Mouse (Mus musculus): ENCODE measurements around the gene Tlk2. TPM values are rescaled to one million over a fixed set of nuclear protein-coding genes. Genes with fewer than 3 reads are reported as not detected.

Tlk2 gene
- polyA plus RNA-seq, 1 experiment from 2014 or later, result 30.4 TPM

GRCm38 (mm10) chr11:105264506-105264905 lies 85.9 kb downstream of the Tlk2 start:
- H3K27ac ChIP-seq, result no peak overlapping the region
- H3K9me3 ChIP-seq, result no peaks in the 10 kb centered on the region
- H3K27me3 ChIP-seq, result no peaks in the 10 kb centered on the region
- peaks cover 39% of the 10 kb centered on the region for H3K36me3 ChIP-seq
- no peak for ATAC-seq (ENCODE audit: insufficient number of reproducible peaks, insufficient read depth, low FRiP score, low TSS enrichment)
- no peak overlapping the region for H3K4me2 ChIP-seq (replicated peaks)
- no peak overlapping the region for H3K4me3 ChIP-seq
- no peaks in the 10 kb centered on the region for H3K4me1 ChIP-seq
- H3K9ac ChIP-seq, result no peak overlapping the region

GRCm38 (mm10) chr11:105264988-105265387 lies 86.4 kb downstream of the Tlk2 start:
- no peak overlapping the region for H3K9ac ChIP-seq
- no peak overlapping the region for H3K27ac ChIP-seq
- no peaks in the 10 kb centered on the region for H3K4me1 ChIP-seq
- H3K36me3 ChIP-seq, result peaks cover 39% of the 10 kb centered on the region
- no peak overlapping the region for H3K4me2 ChIP-seq (replicated peaks)
- no peaks in the 10 kb centered on the region for H3K9me3 ChIP-seq
- no peak for ATAC-seq (ENCODE audit: insufficient number of reproducible peaks, insufficient read depth, low FRiP score, low TSS enrichment)
- 86% methylated on average over 3 of the region's 3 CpGs for WGBS
- no peaks in the 10 kb centered on the region for H3K27me3 ChIP-seq
- H3K4me3 ChIP-seq, result no peak overlapping the region

GRCm38 (mm10) chr11:105270155-105270554 lies 91.5 kb downstream of the Tlk2 start:
- WGBS, result 8% methylated on average over 2 of the region's 2 CpGs
- H3K27ac ChIP-seq, result no peak overlapping the region
- H3K36me3 ChIP-seq, result peaks cover 38% of the 10 kb centered on the region
- no peaks in the 10 kb centered on the region for H3K4me1 ChIP-seq
- H3K4me3 ChIP-seq, result no peak overlapping the region
- no peaks in the 10 kb centered on the region for H3K27me3 ChIP-seq
- no peak overlapping the region for H3K9ac ChIP-seq
- no peak for ATAC-seq (ENCODE audit: insufficient number of reproducible peaks, insufficient read depth, low FRiP score, low TSS enrichment)
- H3K9me3 ChIP-seq, result no peaks in the 10 kb centered on the region
- no peak overlapping the region for H3K4me2 ChIP-seq (replicated peaks)

GRCm38 (mm10) chr11:105280456-105280855 lies 101.8 kb downstream of the Tlk2 start:
- Histone ChIP-seq H3K27ac (no peak overlapping the region), H3K4me2 (replicated peaks) (no peak overlapping the region), H3K9me3 (no peaks in the 10 kb centered on the region), H3K27me3 (no peaks in the 10 kb centered on the region), H3K9ac (no peak overlapping the region), H3K4me1 (peaks cover 29% of the 10 kb centered on the region), H3K36me3 (peaks cover 46% of the 10 kb centered on the region), H3K4me3 (no peak overlapping the region)
- 38% methylated on average over 6 of the region's 6 CpGs for WGBS
- ATAC-seq (ENCODE audit: insufficient number of reproducible peaks, insufficient read depth, low FRiP score, low TSS enrichment), result no peak

- Histone ChIP-seq H3K4me3 (no peak overlapping the region), H3K4me1 (peaks cover 34% of the 10 kb centered on the region), H3K9me3 (no peaks in the 10 kb centered on the region), H3K4me2 (replicated peaks) (no peak overlapping the region), H3K9ac (no peak overlapping the region), H3K36me3 (peaks cover 44% of the 10 kb centered on the region), H3K27ac (peak overlapping the region; percentile 64), H3K27me3 (no peaks in the 10 kb centered on the region)
- WGBS, result 76% methylated on average over 7 of the region's 7 CpGs
- ATAC-seq (ENCODE audit: insufficient number of reproducible peaks, insufficient read depth, low FRiP score, low TSS enrichment), result no peak
Observed at GRCm38 (mm10) chr11:105281291-105281690, 102.7 kb downstream of the Tlk2 start.

GRCm38 (mm10) chr11:105281763-105282459 lies 103.3 kb downstream of the Tlk2 start:
- H3K27ac ChIP-seq, result peak overlapping the region; percentile 64
- H3K4me3 ChIP-seq, result no peak overlapping the region
- H3K4me2 ChIP-seq (replicated peaks), result no peak overlapping the region
- 52% methylated on average over 12 of the region's 12 CpGs for WGBS
- no peak for ATAC-seq (ENCODE audit: insufficient number of reproducible peaks, insufficient read depth, low FRiP score, low TSS enrichment)
- peaks cover 38% of the 10 kb centered on the region for H3K36me3 ChIP-seq
- no peak overlapping the region for H3K9ac ChIP-seq
- no peaks in the 10 kb centered on the region for H3K27me3 ChIP-seq
- no peaks in the 10 kb centered on the region for H3K9me3 ChIP-seq
- H3K4me1 ChIP-seq, result peaks cover 34% of the 10 kb centered on the region

- peaks cover 34% of the 10 kb centered on the region for H3K4me1 ChIP-seq
- peak; percentile 79; the same call in 1 of the 2 replicates for ATAC-seq (ENCODE audit: insufficient number of reproducible peaks, insufficient read depth, low FRiP score, low TSS enrichment)
Observed at GRCm38 (mm10) chr11:105282460-105282859, 103.9 kb downstream of the Tlk2 start.

GRCm38 (mm10) chr11:105283016-105283415 lies 104.4 kb downstream of the Tlk2 start:
- H3K9ac ChIP-seq, result no peak overlapping the region
- H3K36me3 ChIP-seq, result peaks cover 34% of the 10 kb centered on the region
- no peaks in the 10 kb centered on the region for H3K9me3 ChIP-seq
- no peak overlapping the region for H3K4me2 ChIP-seq (replicated peaks)
- no peaks in the 10 kb centered on the region for H3K27me3 ChIP-seq
- no peak overlapping the region for H3K4me3 ChIP-seq
- peaks cover 34% of the 10 kb centered on the region for H3K4me1 ChIP-seq
- peak overlapping the region; percentile 64 for H3K27ac ChIP-seq
- WGBS, result 80% methylated on average over 9 of the region's 9 CpGs
- ATAC-seq (ENCODE audit: insufficient number of reproducible peaks, insufficient read depth, low FRiP score, low TSS enrichment), result no peak

More at GRCm38 (mm10) chr11:105282460-105282859, 103.9 kb downstream of the Tlk2 start:
- 24% methylated on average over 2 of the region's 2 CpGs for WGBS
- H3K36me3 ChIP-seq, result peaks cover 33% of the 10 kb centered on the region
- H3K4me3 ChIP-seq, result no peak overlapping the region
- peak overlapping the region; percentile 64 for H3K27ac ChIP-seq
- H3K27me3 ChIP-seq, result no peaks in the 10 kb centered on the region
- H3K9ac ChIP-seq, result no peak overlapping the region
- H3K9me3 ChIP-seq, result no peaks in the 10 kb centered on the region
- H3K4me2 ChIP-seq (replicated peaks), result no peak overlapping the region

- no peak overlapping the region for H3K9ac ChIP-seq
- peak overlapping the region; percentile 64 for H3K27ac ChIP-seq
- peak; percentile 58; the same call in 1 of the 2 replicates for ATAC-seq (ENCODE audit: insufficient number of reproducible peaks, insufficient read depth, low FRiP score, low TSS enrichment)
- no peaks in the 10 kb centered on the region for H3K27me3 ChIP-seq
- WGBS, result 35% methylated on average over 3 of the region's 3 CpGs
- H3K4me1 ChIP-seq, result peaks cover 38% of the 10 kb centered on the region
- H3K4me2 ChIP-seq (replicated peaks), result no peak overlapping the region
- no peaks in the 10 kb centered on the region for H3K9me3 ChIP-seq
- no peak overlapping the region for H3K4me3 ChIP-seq
- H3K36me3 ChIP-seq, result peaks cover 28% of the 10 kb centered on the region; the same call in 1 of the 2 replicates
Observed at GRCm38 (mm10) chr11:105285720-105286119, 107.1 kb downstream of the Tlk2 start.

- Histone ChIP-seq H3K36me3 (peaks cover 18% of the 10 kb centered on the region; the same call in 1 of the 2 replicates), H3K9ac (no peak overlapping the region), H3K4me1 (peaks cover 41% of the 10 kb centered on the region), H3K4me3 (no peak overlapping the region), H3K4me2 (replicated peaks) (no peak overlapping the region), H3K27me3 (no peaks in the 10 kb centered on the region), H3K27ac (peak overlapping the region; percentile 7; the same call in 1 of the 2 replicates), H3K9me3 (no peaks in the 10 kb centered on the region)
- WGBS, result 34% methylated on average over 3 of the region's 3 CpGs
- ATAC-seq (ENCODE audit: insufficient number of reproducible peaks, insufficient read depth, low FRiP score, low TSS enrichment), result no peak
Observed at GRCm38 (mm10) chr11:105289403-105289802, 110.8 kb downstream of the Tlk2 start.

- H3K4me3 ChIP-seq, result peak overlapping the region; percentile 65
Observed at GRCm38 (mm10) chr11:105291681-105292123, 113.1 kb downstream of the Tlk2 start.

More at GRCm38 (mm10) chr11:105291681-105292123, 113.1 kb downstream of the Tlk2 start:
- H3K9me3 ChIP-seq, result no peaks in the 10 kb centered on the region
- no peak for ATAC-seq (ENCODE audit: insufficient number of reproducible peaks, insufficient read depth, low FRiP score, low TSS enrichment)
- no peaks in the 10 kb centered on the region for H3K27me3 ChIP-seq
- WGBS, result 1% methylated on average over 10 of the region's 10 CpGs
- H3K9ac ChIP-seq, result peak overlapping the region; percentile 78
- peaks cover 11% of the 10 kb centered on the region for H3K36me3 ChIP-seq
- peaks cover 30% of the 10 kb centered on the region for H3K4me1 ChIP-seq
- H3K27ac ChIP-seq, result peak overlapping the region; percentile 98
- H3K4me2 ChIP-seq (replicated peaks), result peak overlapping the region; percentile 88
